Mouse (Mus musculus) small intestine, adult 2 months (tissue): ENCODE data around the gene Wdr47. TPM values are rescaled to one million over a fixed set of nuclear protein-coding genes. Genes with fewer than 3 reads are reported as not detected.

ENCODE experiments used
- H3K27ac ChIP-seq: fragments of 200-500 bp; 2 replicates; pipeline ENCODE4 v1.5.1; 2012; ENCODE audit warnings: low read depth, low read length, control low read depth, inconsistent platforms; ENCODE audit not compliant: insufficient read depth
- H3K27me3 ChIP-seq: fragments of 200-500 bp; 2 replicates; pipeline ENCODE4 v1.6.1; 2012; ENCODE audit warnings: mild to moderate bottlenecking, moderate library complexity, low read length, inconsistent platforms; ENCODE audit not compliant: control insufficient read depth, insufficient read depth
- H3K36me3 ChIP-seq: fragments of 200-500 bp; 2 replicates; pipeline ENCODE4 v1.6.1; 2012; ENCODE audit warnings: mild to moderate bottlenecking, low read length, control low read depth, inconsistent platforms; ENCODE audit not compliant: control insufficient read depth, insufficient read depth
- H3K4me1 ChIP-seq: fragments of 200-500 bp; 2 replicates; pipeline ENCODE4 v1.6.1; 2012; ENCODE audit warnings: low read length, inconsistent platforms, mixed read lengths; ENCODE audit not compliant: control insufficient read depth, insufficient read depth, insufficient read length
- H3K4me3 ChIP-seq: fragments of 200-500 bp; 2 replicates; pipeline ENCODE4 v1.5.1; 2012; ENCODE audit warnings: low read depth, mild to moderate bottlenecking, control low read depth, inconsistent platforms, low read length, moderate library complexity
- CTCF ChIP-seq: fragments of 200-500 bp; IDR thresholded peaks from 2 replicates; pipeline ENCODE4 v1.5.1; 2012; ENCODE audit warnings: low read depth, mild to moderate bottlenecking, control low read depth, inconsistent platforms, low read length, moderate library complexity, mixed read lengths; ENCODE audit not compliant: insufficient replicate concordance, insufficient read length; ENCODE audit errors: extremely low read depth
- POLR2A ChIP-seq: fragments of 200-500 bp; IDR thresholded peaks from 2 replicates; pipeline ENCODE4 v1.6.1; 2012; ENCODE audit warnings: low read depth, mild to moderate bottlenecking, control low read depth, inconsistent platforms, low read length, moderate library complexity
- WGBS: fragments of 180-500 bp; shearing (Covaris S2); methylation state at CpG from one replicate; pipeline ENCODE4 v1.1.7; 2018; 5-methylcytosine and 5-hydroxymethylcytosine counted together
- polyA plus RNA-seq: library from polyadenylated mRNA; depleted of rRNA; stranded (reverse); fragments of >200 nt; gene quantifications from 2 replicates; pipeline ENCODE4 v1.2.3, GENCODE M21; 2012

Wdr47 gene
- polyA plus RNA-seq, 1 experiment: 1.3 TPM

DNA sequence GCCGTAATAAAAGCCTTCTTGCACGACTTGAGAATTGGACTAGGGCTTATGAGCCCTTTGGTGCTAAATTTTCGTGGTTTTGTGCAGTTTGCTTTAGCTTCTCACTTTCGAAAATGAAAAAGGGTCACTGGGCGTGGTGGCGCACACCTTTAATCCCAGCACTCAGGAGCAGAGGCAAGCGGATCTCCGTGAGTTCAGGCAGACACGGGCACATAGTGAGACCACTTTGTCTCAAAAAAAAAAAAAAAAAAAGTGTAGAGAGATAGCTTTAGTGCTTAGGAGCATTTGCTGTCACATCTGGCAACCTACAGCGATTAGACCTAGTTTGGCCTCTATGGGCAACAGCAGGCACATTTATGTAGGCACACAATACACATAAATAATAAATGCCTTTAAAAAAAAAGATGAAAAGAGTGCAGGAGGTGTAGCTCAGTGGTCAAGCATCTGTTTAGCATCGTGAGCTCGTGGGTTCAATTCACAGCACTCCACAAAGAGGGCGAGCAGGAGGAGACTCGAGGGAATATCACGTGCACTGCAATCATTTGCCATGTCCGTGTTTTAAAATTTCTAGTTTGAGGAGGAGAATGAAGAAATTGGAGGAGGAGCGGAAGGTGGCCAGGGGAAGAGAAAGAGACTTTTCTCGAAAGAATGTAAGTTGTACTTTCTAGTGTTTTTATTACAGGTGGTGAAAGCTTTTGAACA is 18.6 kb upstream of the Wdr47 start:
- Histone ChIP-seq H3K27me3 (no peaks in the 10 kb centered on the region), H3K27ac (no peak overlapping the region), H3K36me3 (peaks cover 2% of the 10 kb centered on the region), H3K4me1 (no peaks in the 10 kb centered on the region; the same call in 1 of the 2 replicates), H3K4me3 (peak overlapping the region; percentile 49)
- TF ChIP-seq POLR2A: no peak
- no peak for TF ChIP-seq CTCF
- 29% methylated on average over 18 of the region's 18 CpGs for WGBS

DNA sequence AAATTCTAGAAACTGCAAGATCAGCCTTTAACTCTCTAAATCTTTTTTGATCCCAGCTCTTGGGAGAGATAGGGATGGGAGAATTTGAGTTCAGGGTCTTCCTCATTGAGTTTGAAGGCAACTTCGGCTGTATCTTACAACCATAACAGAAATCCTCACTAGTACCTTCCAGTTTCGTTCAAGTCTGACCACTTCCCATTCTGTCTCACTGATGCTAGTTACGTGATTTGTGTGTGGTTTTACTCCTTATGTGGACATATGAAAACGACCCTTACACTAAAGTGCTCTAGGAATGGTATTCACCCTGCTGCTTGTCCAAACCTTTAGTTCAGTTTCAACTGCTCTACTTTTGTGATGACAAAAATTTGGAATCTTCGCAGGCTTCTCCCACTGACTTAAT is 17.1 kb upstream of the Wdr47 start:
- Histone ChIP-seq H3K27ac (no peak overlapping the region), H3K36me3 (peaks cover 4% of the 10 kb centered on the region), H3K27me3 (no peaks in the 10 kb centered on the region), H3K4me1 (no peaks in the 10 kb centered on the region; the same call in 1 of the 2 replicates), H3K4me3 (no peak overlapping the region)
- 84% methylated on average over 5 of the region's 5 CpGs for WGBS
- no peak for TF ChIP-seq CTCF
- TF ChIP-seq POLR2A: no peak

DNA sequence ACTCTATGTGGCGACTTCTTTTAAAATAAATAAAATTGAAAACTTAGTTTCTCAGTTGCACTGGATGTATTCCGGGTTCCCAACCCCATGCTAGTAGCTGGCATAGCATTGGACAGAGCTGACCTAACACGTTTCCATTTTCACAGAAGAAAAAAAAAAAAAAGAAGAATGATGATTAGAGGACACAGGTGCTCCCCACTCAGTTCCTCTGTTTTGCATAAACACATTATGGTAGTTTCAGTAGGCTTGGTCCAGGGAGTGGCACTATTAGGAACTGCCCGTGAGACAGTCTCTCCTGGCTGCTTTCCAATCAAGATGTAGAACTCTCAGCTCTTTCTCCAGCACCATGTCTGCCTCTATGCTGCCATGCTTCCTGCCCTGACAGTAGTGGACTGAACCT is 6.5 kb upstream of the Wdr47 start:
- Histone ChIP-seq H3K4me3 (no peak overlapping the region), H3K4me1 (no peaks in the 10 kb centered on the region; the same call in 1 of the 2 replicates), H3K27me3 (no peaks in the 10 kb centered on the region), H3K27ac (no peak overlapping the region), H3K36me3 (0 out of 2 replicates have a peak, but pooled peaks cover 2% of the 10 kb centered on the region)
- TF ChIP-seq CTCF: no peak
- TF ChIP-seq POLR2A: no peak
- WGBS: 56% methylated on average over 4 of the region's 4 CpGs

GRCm38 (mm10) chr3:108588446-108588845 is 2.6 kb upstream of the Wdr47 start:
- 68% methylated on average over 2 of the region's 2 CpGs for WGBS

GRCm38 (mm10) chr3:108591530-108592522 is 747 bp downstream of the Wdr47 start:
- peak overlapping the region; percentile 4; the same call in 1 of the 2 replicates for H3K27ac ChIP-seq
- H3K4me1 ChIP-seq: no peaks in the 10 kb centered on the region
- H3K4me3 ChIP-seq: peak overlapping the region; percentile 87
- H3K36me3 ChIP-seq: no peaks in the 10 kb centered on the region
- under 1% methylated on average over 61 of the region's 61 CpGs for WGBS
- TF ChIP-seq POLR2A: no peak
- TF ChIP-seq CTCF: no peak
- no peaks in the 10 kb centered on the region for H3K27me3 ChIP-seq

More at GRCm38 (mm10) chr3:108588446-108588845, 2.6 kb upstream of the Wdr47 start:
- no peaks in the 10 kb centered on the region for H3K36me3 ChIP-seq
- no peak for TF ChIP-seq POLR2A
- TF ChIP-seq CTCF: no peak
- H3K27ac ChIP-seq: no peak overlapping the region
- no peaks in the 10 kb centered on the region; the same call in 1 of the 2 replicates for H3K4me1 ChIP-seq
- no peak overlapping the region for H3K4me3 ChIP-seq
- no peaks in the 10 kb centered on the region for H3K27me3 ChIP-seq

GRCm38 (mm10) chr3:108608906-108609305 is 17.8 kb downstream of the Wdr47 start:
- Histone ChIP-seq H3K36me3 (peaks cover 2% of the 10 kb centered on the region; the same call in 1 of the 2 replicates), H3K27ac (no peak overlapping the region), H3K27me3 (no peaks in the 10 kb centered on the region), H3K4me1 (no peaks in the 10 kb centered on the region), H3K4me3 (no peak overlapping the region)
- no peak for TF ChIP-seq POLR2A
- no peak for TF ChIP-seq CTCF
- WGBS: 44% methylated on average over 3 of the region's 3 CpGs

- no peaks in the 10 kb centered on the region for H3K27me3 ChIP-seq
- TF ChIP-seq CTCF: no peak
- no peak for TF ChIP-seq POLR2A
- no peaks in the 10 kb centered on the region for H3K36me3 ChIP-seq
- H3K27ac ChIP-seq: no peak overlapping the region
- H3K4me3 ChIP-seq: no peak overlapping the region
- H3K4me1 ChIP-seq: no peaks in the 10 kb centered on the region
- WGBS: 86% methylated on average over 5 of the region's 5 CpGs
Measured at GRCm38 (mm10) chr3:108634761-108635160, 43.7 kb downstream of the Wdr47 start.
